Mouse (Mus musculus) CH12.LX (cell line): ENCODE results near the gene Ddah2. TPM values are rescaled to one million over a fixed set of nuclear protein-coding genes. Genes with fewer than 3 reads are reported as not detected.
A peak's percentile ranks its signal among the peaks of the same experiment; 100 is the strongest.

Experiments used
- DNase-seq: peaks from one replicate; pipeline ENCODE4 v3.0.0-alpha.2; 2013; ENCODE audit errors: extremely low read depth
- H3K27ac ChIP-seq: 2 replicates; pipeline ENCODE4 v1.5.1; 2012; ENCODE audit warnings: low read depth, mild to moderate bottlenecking, control low read depth, moderate library complexity; ENCODE audit not compliant: insufficient read depth
- H3K27me3 ChIP-seq: replicated peaks from 2 replicates; pipeline ENCODE3; 2012; ENCODE audit warnings: inconsistent platforms
- H3K36me3 ChIP-seq, 2 experiments: replicated peaks in 1 of 2; 2 replicates each; pipeline versions ENCODE3 to v1.6.1; 2012; ENCODE audit warnings: inconsistent platforms in 1 of 2, low read length in 1 of 2, mild to moderate bottlenecking in 1 of 2, mixed read lengths in 1 of 2, moderate library complexity in 1 of 2; ENCODE audit not compliant: control insufficient read depth in 1 of 2, insufficient read depth in 1 of 2
- H3K4me1 ChIP-seq, 2 experiments: 2 replicates each; pipeline ENCODE4 v1.6.1; 2012; ENCODE audit warnings: inconsistent platforms in 1 of 2, moderate library complexity in 1 of 2; ENCODE audit not compliant: insufficient read depth in 2 of 2, control insufficient read depth in 1 of 2
- H3K4me2 ChIP-seq: 2 replicates; pipeline ENCODE4 v1.6.1; 2012; ENCODE audit warnings: low read depth, mild to moderate bottlenecking, control low read depth; ENCODE audit not compliant: poor library complexity, insufficient read depth, severe bottlenecking
- H3K4me3 ChIP-seq, 3 experiments: fragments of 150-350 bp in 1 of 3; sonication (generic) in 1 of 3; replicated peaks in 1 of 3; 2 replicates each; pipeline versions ENCODE3 to v1.5.1; 2011 to 2012; ENCODE audit warnings: low read depth in 2 of 3, low read length in 2 of 3, mild to moderate bottlenecking in 2 of 3, moderate library complexity in 2 of 3, control low read depth in 1 of 3, improper control_type of control experiment in 1 of 3, inconsistent platforms in 1 of 3, mixed read lengths in 1 of 3; ENCODE audit not compliant: poor library complexity in 1 of 3
- H3K79me2 ChIP-seq: replicated peaks from 2 replicates; pipeline ENCODE4 v1.6.1; 2012; ENCODE audit warnings: mild to moderate bottlenecking, moderate library complexity; ENCODE audit not compliant: control insufficient read depth, poor library complexity, insufficient read depth, severe bottlenecking; ENCODE audit errors: extremely low read depth
- H3K9ac ChIP-seq: 2 replicates; pipeline ENCODE4 v1.6.1; 2012; ENCODE audit warnings: low read depth, mild to moderate bottlenecking, control low read depth, moderate library complexity; ENCODE audit not compliant: insufficient read depth
- H3K9me3 ChIP-seq: replicated peaks from 2 replicates; pipeline ENCODE3; 2012; ENCODE audit warnings: low read length, inconsistent platforms, mixed read lengths
- BHLHE40 ChIP-seq: IDR thresholded peaks from 2 replicates; pipeline ENCODE4 v1.6.1; 2011; ENCODE audit warnings: mild to moderate bottlenecking, low read depth, low read length, improper control_type of control experiment
- CHD1 ChIP-seq: IDR thresholded peaks from 2 replicates; pipeline ENCODE4 v1.6.1; 2012; ENCODE audit warnings: low read depth, low read length, improper control_type of control experiment, inconsistent platforms
- CHD2 ChIP-seq: IDR thresholded peaks from 2 replicates; pipeline ENCODE4 v1.6.1; 2011; ENCODE audit warnings: low read length, improper control_type of control experiment
- CTCF ChIP-seq, 2 experiments: IDR thresholded peaks in 1 of 2; conservative IDR thresholded peaks in 1 of 2; 2 replicates each; pipeline ENCODE4 v1.5.1; 2011 to 2012; ENCODE audit warnings: low read depth in 2 of 2, low read length in 2 of 2, improper control_type of control experiment in 1 of 2, inconsistent platforms in 1 of 2, mild to moderate bottlenecking in 1 of 2, moderate library complexity in 1 of 2
- E2F4 ChIP-seq: IDR thresholded peaks from 2 replicates; pipeline ENCODE4 v1.6.1; 2011; ENCODE audit warnings: low read depth, low read length, improper control_type of control experiment; ENCODE audit not compliant: insufficient replicate concordance
- EP300 ChIP-seq: IDR thresholded peaks from 2 replicates; pipeline ENCODE4 v1.6.1; 2011; ENCODE audit warnings: low read length, improper control_type of control experiment
- ETS1 ChIP-seq: conservative IDR thresholded peaks from 2 replicates; pipeline ENCODE4 v1.6.1; 2012; ENCODE audit warnings: low read depth, mild to moderate bottlenecking, inconsistent platforms, low read length, improper control_type of control experiment, moderate library complexity
- GABPA ChIP-seq: IDR thresholded peaks from 2 replicates; pipeline ENCODE4 v1.6.1; 2012; ENCODE audit warnings: low read depth, low read length, improper control_type of control experiment, inconsistent platforms; ENCODE audit not compliant: insufficient replicate concordance
- IRF4 ChIP-seq: IDR thresholded peaks from 2 replicates; pipeline ENCODE4 v1.6.1; 2014; ENCODE audit warnings: low read depth, mild to moderate bottlenecking, inconsistent platforms, low read length, improper control_type of control experiment
- JUN ChIP-seq: IDR thresholded peaks from 2 replicates; pipeline ENCODE4 v1.6.1; 2011; ENCODE audit warnings: low read depth, mild to moderate bottlenecking, low read length, improper control_type of control experiment, moderate library complexity; ENCODE audit not compliant: insufficient read depth
- JUND ChIP-seq: conservative IDR thresholded peaks from 2 replicates; pipeline ENCODE4 v1.6.1; 2011; ENCODE audit warnings: low read depth, low read length, improper control_type of control experiment
- KAT2A ChIP-seq: IDR thresholded peaks from 2 replicates; pipeline ENCODE4 v1.6.1; 2012; ENCODE audit warnings: low read length, improper control_type of control experiment, inconsistent platforms; ENCODE audit not compliant: insufficient replicate concordance
- MAFK ChIP-seq: IDR thresholded peaks from 2 replicates; pipeline ENCODE4 v1.6.1; 2011; ENCODE audit warnings: low read length, improper control_type of control experiment; ENCODE audit not compliant: insufficient replicate concordance
- MAX ChIP-seq: IDR thresholded peaks from 2 replicates; pipeline ENCODE4 v1.6.1; 2011; ENCODE audit warnings: low read length, improper control_type of control experiment
- MAZ ChIP-seq: IDR thresholded peaks from 2 replicates; pipeline ENCODE4 v1.6.1; 2012; ENCODE audit warnings: low read depth, mild to moderate bottlenecking, inconsistent platforms, low read length, improper control_type of control experiment, moderate library complexity
- MXI1 ChIP-seq: IDR thresholded peaks from 2 replicates; pipeline ENCODE4 v1.6.1; 2011; ENCODE audit warnings: mild to moderate bottlenecking, low read depth, low read length, improper control_type of control experiment
- NELFE ChIP-seq: IDR thresholded peaks from 2 replicates; pipeline ENCODE4 v1.6.1; 2011; ENCODE audit warnings: low read depth, low read length, improper control_type of control experiment
- NRF1 ChIP-seq: IDR thresholded peaks from 2 replicates; pipeline ENCODE4 v1.6.1; 2014; ENCODE audit warnings: low read depth, mild to moderate bottlenecking, inconsistent platforms, low read length, improper control_type of control experiment, moderate library complexity
- PAX5 ChIP-seq: IDR thresholded peaks from 2 replicates; pipeline ENCODE4 v1.6.1; 2012; ENCODE audit warnings: low read length, inconsistent platforms, mixed read lengths
- POLR2A ChIP-seq: IDR thresholded peaks from 2 replicates; pipeline ENCODE4 v1.6.1; 2011; ENCODE audit warnings: low read depth, mild to moderate bottlenecking, improper control_type of control experiment, low read length
- RAD21 ChIP-seq: IDR thresholded peaks from 2 replicates; pipeline ENCODE4 v1.6.1; 2011; ENCODE audit warnings: low read depth, mild to moderate bottlenecking, low read length, improper control_type of control experiment, moderate library complexity
- RCOR1 ChIP-seq: conservative IDR thresholded peaks from 2 replicates; pipeline ENCODE4 v1.6.1; 2012; ENCODE audit warnings: low read depth, mild to moderate bottlenecking, inconsistent platforms, low read length, improper control_type of control experiment
- SIN3A ChIP-seq: IDR thresholded peaks from 2 replicates; pipeline ENCODE4 v1.6.1; 2012; ENCODE audit warnings: low read length, improper control_type of control experiment, inconsistent platforms
- SMC3 ChIP-seq: IDR thresholded peaks from 2 replicates; pipeline ENCODE4 v1.6.1; 2011; ENCODE audit warnings: low read depth, low read length, improper control_type of control experiment
- TBP ChIP-seq: conservative IDR thresholded peaks from 2 replicates; pipeline ENCODE4 v1.6.1; 2011; ENCODE audit warnings: low read depth, low read length, improper control_type of control experiment
- TCF12 ChIP-seq: IDR thresholded peaks from 2 replicates; pipeline ENCODE4 v1.6.1; 2014; ENCODE audit warnings: low read depth, mild to moderate bottlenecking, inconsistent platforms, low read length, improper control_type of control experiment
- USF1 ChIP-seq: IDR thresholded peaks from 2 replicates; pipeline ENCODE4 v1.6.1; 2014; ENCODE audit warnings: low read depth, mild to moderate bottlenecking, inconsistent platforms, low read length, improper control_type of control experiment
- USF2 ChIP-seq: conservative IDR thresholded peaks from 2 replicates; pipeline ENCODE4 v1.6.1; 2011; ENCODE audit warnings: low read depth, low read length, improper control_type of control experiment
- ZC3H11A ChIP-seq: IDR thresholded peaks from 2 replicates; pipeline ENCODE4 v1.6.1; 2012; ENCODE audit warnings: low read depth, mild to moderate bottlenecking, inconsistent platforms, low read length, improper control_type of control experiment
- ZKSCAN1 ChIP-seq: IDR thresholded peaks from 2 replicates; pipeline ENCODE4 v1.6.1; 2012; ENCODE audit warnings: low read depth, inconsistent platforms, low read length, improper control_type of control experiment, borderline replicate concordance
- ZNF384 ChIP-seq: IDR thresholded peaks from 2 replicates; pipeline ENCODE4 v1.6.1; 2012; ENCODE audit warnings: low read depth, low read length, improper control_type of control experiment, inconsistent platforms
- dilution Hi-C: fragments of 300-500 bp; cut with MboI; formaldehyde crosslinking; loops from 2 replicates; pipeline ENCODE4 v1.14.3; 2020; ENCODE audit warnings: low sequenced_read_pairs; ENCODE audit not compliant: extremely low pct_unique_long_range_greater_than_20kb, extremely low pct_ligation_motif_present
- in situ Hi-C: fragments of 300-500 bp; cut with MboI; formaldehyde crosslinking; loops from 3 replicates; pipeline ENCODE4 v1.14.3; 2019; ENCODE audit warnings: low sequenced_read_pairs, low pct_ligation_motif_present, low pct_unique_long_range_greater_than_20kb, mixed read lengths
- polyA plus RNA-seq: library from polyadenylated mRNA; unstranded; fragments of >175 nt; gene quantifications from 2 replicates; pipeline ENCODE4 v1.2.1, GENCODE M21; 2012; ENCODE audit warnings: low read depth; ENCODE audit not compliant: insufficient read length
- total RNA-seq, 2 experiments: library from RNA; depleted of rRNA; stranded (reverse); fragments of 300-350 nt in 1 of 2; fragments of >200 nt in 1 of 2; gene quantifications; 2 replicates each; pipeline ENCODE4 v1.2.3; 2012 to 2014

Ddah2 gene
- total and polyA plus RNA-seq, 3 experiments, result 0.94 to 4.8 (median 3.4) TPM

DNA sequence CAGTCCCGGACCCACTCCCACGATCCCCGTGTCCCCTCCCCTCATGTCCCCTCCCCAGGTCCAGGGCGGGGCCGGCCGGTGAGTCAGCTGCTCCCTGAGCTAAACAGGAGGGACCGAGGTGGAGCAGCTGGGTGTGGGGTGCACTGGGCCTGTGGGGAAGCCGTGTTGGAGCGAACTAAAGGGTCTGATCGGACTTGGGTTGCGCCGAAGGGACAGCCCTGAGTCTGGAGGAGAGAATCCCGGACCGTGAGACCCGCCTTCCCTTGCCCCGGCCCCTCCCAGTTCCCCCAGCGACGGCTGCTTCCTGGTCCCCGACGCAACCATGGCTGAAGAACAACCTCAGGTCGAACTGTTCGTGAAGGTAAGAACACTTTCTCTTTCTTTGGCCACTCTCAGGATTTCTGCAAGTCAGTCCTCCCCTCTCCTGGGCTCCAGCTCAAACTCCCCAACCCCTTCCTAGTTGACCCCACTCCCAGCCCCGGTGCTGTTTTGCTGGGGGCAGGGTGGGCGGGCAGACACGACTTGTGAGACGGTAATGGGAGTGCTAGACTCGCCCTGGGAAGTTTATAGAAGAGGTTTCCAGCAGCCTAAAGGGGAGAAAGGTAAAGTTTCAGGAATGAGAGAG, 8.6 kb upstream of the Ddah2 start (continued):
- TF ChIP-seq MAZ, result 0 out of 2 replicates have a peak, but pooled peaks have one; percentile 43
- no peak for TF ChIP-seq PAX5
- peak; percentile 54; the same call in 1 of the 2 replicates for TF ChIP-seq IRF4
- no peak for TF ChIP-seq ZC3H11A
- TF ChIP-seq MAFK, result no peak
- TF ChIP-seq NELFE, result peak; percentile 73; the same call in 1 of the 2 replicates
- no peak for TF ChIP-seq CTCF (conservative IDR thresholded peaks at IDR 0.05 in 1 of 2, IDR thresholded peaks at IDR 0.05 in 1 of 2; ENCODE audit: low read depth in 2 of 2, low read length in 2 of 2)
- no peak for TF ChIP-seq SMC3
- peak; percentile 25; the same call in 1 of the 2 replicates for TF ChIP-seq ETS1
- TF ChIP-seq POLR2A, result peak; percentile 57
- TF ChIP-seq E2F4, result no peak
- peak; percentile 65 for TF ChIP-seq MXI1
- TF ChIP-seq NRF1, result no peak
- no peak for TF ChIP-seq ZNF384
- TF ChIP-seq CHD1, result 0 out of 2 replicates have a peak, but pooled peaks have one; percentile 21

DNA sequence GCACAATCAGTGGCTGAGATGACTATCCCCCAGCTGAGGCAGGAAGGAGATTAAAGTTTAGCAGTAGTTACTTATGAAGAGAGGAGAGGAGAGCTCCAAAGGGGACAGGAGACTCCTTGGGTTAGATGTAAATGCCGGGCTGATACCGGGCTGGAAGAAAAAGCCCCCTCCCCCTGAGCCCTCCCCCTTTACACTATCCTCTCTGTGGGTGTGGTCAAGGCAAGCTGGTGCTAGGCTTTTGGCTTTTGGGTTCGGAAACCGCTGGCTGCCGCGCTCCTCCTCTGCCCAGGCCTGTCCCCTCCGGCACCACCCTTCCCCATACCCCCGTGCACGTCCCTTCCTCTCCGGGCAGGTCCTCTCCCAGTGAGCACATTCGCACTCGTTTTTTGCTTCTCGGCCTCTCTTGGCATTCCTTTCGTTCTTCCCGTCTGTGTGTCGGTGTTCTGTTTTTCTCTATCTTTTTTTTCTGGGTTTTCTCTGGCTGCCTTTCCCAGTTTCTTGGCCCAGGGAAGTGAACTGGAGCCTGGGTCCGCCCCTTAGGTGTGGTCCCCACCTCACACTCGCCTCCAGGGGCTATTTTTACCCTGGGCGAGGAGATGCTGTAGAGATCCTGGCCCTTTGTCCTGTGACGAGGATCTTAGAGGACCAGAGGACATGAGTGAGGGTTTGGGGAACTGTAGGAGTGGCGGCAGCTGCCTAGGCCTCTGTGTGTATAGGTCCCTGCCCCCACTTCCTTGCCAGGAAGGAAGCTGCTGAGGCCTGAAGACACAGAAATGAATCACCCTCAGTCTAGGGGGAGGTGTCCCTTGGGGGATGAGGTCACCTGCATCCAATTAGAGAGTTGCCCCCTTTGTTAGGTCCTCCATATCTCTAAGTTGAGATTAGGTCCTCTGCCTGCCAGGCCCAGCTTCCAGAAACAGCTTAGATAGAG, 7.4 kb upstream of the Ddah2 start:
- Histone ChIP-seq H3K9me3 (peaks cover 7% of the 10 kb centered on the region), H3K27me3 (no peaks in the 10 kb centered on the region), H3K79me2 (peaks cover 27% of the 10 kb centered on the region), H3K4me2 (peak overlapping the region; percentile 58), H3K36me3 (peaks cover 34 to 40% of the 10 kb centered on the region in 2 experiments), H3K9ac (peak overlapping the region; percentile 96), H3K4me1 (peaks cover 9 to 30% of the 10 kb centered on the region in 2 experiments), H3K4me3 (peak overlapping the region; percentile 79 to 94 (median 86)), H3K27ac (peak overlapping the region; percentile 96)
- in situ Hi-C loops, result no loop called here
- dilution Hi-C loops, result no loop called here
- peak; percentile 99 for DNase-seq
- TF ChIP-seq RAD21 (no peak; the same call in 1 of the 2 replicates), TBP (peak; percentile 85), CHD1 (peak; percentile 87; the same call in 1 of the 2 replicates), GABPA (no peak), ZKSCAN1 (no peak; the same call in 1 of the 2 replicates), JUN (peak; percentile 100), MAFK (peak; percentile 70), SMC3 (peak; percentile 48; the same call in 1 of the 2 replicates), EP300 (peak; percentile 97), SIN3A (peak; percentile 98; the same call in 1 of the 2 replicates), USF1 (no peak), CHD2 (peak; percentile 96), MAX (peak; percentile 80), MAZ (peak; percentile 98), KAT2A (peak; percentile 81; the same call in 1 of the 2 replicates), NRF1 (peak; percentile 41; the same call in 1 of the 2 replicates), ZC3H11A (no peak), ETS1 (peak; percentile 95), CTCF (conservative IDR thresholded peaks at IDR 0.05 in 1 of 2, IDR thresholded peaks at IDR 0.05 in 1 of 2; ENCODE audit: low read depth in 2 of 2, low read length in 2 of 2) (no peak), USF2 (no peak), IRF4 (peak; percentile 99), TCF12 (peak; percentile 96), JUND (peak; percentile 99), E2F4 (0 out of 2 replicates have a peak, but pooled peaks have one; percentile 45), RCOR1 (peak; percentile 94), BHLHE40 (peak; percentile 86)
